8 mouse cellular contexts compared by ENCODE assay signal in genomic region chr13:49147007-49147857, GRCm38 (mm10). TPM values are rescaled to one million over a fixed set of nuclear protein-coding genes. Genes with fewer than 3 reads are reported as not detected.
DNase-seq lines count a peak whose midpoint lies in the region; ATAC-seq lines count a peak whose summit lies in the region.

No protein-coding gene starts in this region.

- H3K9me3 ChIP-seq in limb, embryonic 13.5 days: no peaks in the 10 kb centered on the region

- H3K4me2 ChIP-seq in limb, embryonic 13.5 days (replicated peaks): peak overlapping the region; percentile 92

- peak; percentile 56 for ATAC-seq in frontal cortex, adult (ENCODE audit: low TSS enrichment)
- peak; percentile 42 for ATAC-seq in limb, embryonic 13.5 days (ENCODE audit: low FRiP score, low read depth)

- no peak overlapping the region for H3K27ac ChIP-seq in limb, embryonic 13.5 days

- peak overlapping the region; percentile 65 for H3K4me3 ChIP-seq in limb, embryonic 13.5 days

- peaks cover 32% of the 10 kb centered on the region for H3K4me1 ChIP-seq in limb, embryonic 13.5 days

- WGBS in limb, embryonic 13.5 days: under 1% methylated on average over 89 of the region's 98 CpGs

- peak; percentile 23 to 26 for DNase-seq in spleen, postnatal 10 days (ENCODE audit: low spot score in 2 of 2)
- DNase-seq in spleen, postnatal 4 days (ENCODE audit: low spot score in 2 of 2): no peak
- DNase-seq in cerebellum, adult 8-10 months: peak; percentile 70
- peak; percentile 14 for DNase-seq in induced T-regulatory cell, adult 2 months (ENCODE audit: low read depth)
- peak; percentile 68 for DNase-seq in retina, embryonic 14.5 days (ENCODE audit: low spot score)
- no peak for DNase-seq in MN1 (ENCODE audit: low spot score)

- peaks cover 79% of the 10 kb centered on the region for H3K27me3 ChIP-seq in limb, embryonic 13.5 days

- H3K9ac ChIP-seq in limb, embryonic 13.5 days: peak overlapping the region; percentile 68

- H3K36me3 ChIP-seq in limb, embryonic 13.5 days: no peaks in the 10 kb centered on the region

RNA-seq across cellular contexts. Expression of gene Wnk2, which starts 0.6 kb away (rescaled TPM):
- 2.0 and 2.1 TPM in 2 replicates for polyA plus RNA-seq in limb, embryonic 13.5 days (2015; fragmentation: Nextera tagmentation; extraction: Ambion mirVana)

RNA-seq across cellular contexts. Expression of gene Ninj1, which starts 40.1 kb away (rescaled TPM):
- 47.1 and 50.5 TPM in 2 replicates for polyA plus RNA-seq in limb, embryonic 13.5 days (2015; fragmentation: Nextera tagmentation; extraction: Ambion mirVana)

Comparison
In these comparisons a context has a peak if more than half of its experiments do, and no peak if none do; other contexts are left out.
1. DNase-seq: peak in spleen, postnatal 10 days (2 of 2), cerebellum, adult 8-10 months (single experiment), induced T-regulatory cell, adult 2 months (single experiment) and retina, embryonic 14.5 days (single experiment); none in spleen, postnatal 4 days (0 of 2) and MN1 (single experiment).